Mouse (Mus musculus) kidney, embryonic 14.5 days (tissue): ENCODE measurements around the gene Tectb. TPM values are rescaled to one million over a fixed set of nuclear protein-coding genes. Genes with fewer than 3 reads are reported as not detected.

Experiments used
- ATAC-seq: fragments of 200-750 bp; cut with Nextera tagmentation; 2 replicates; pipeline ENCODE4 v1.8.0; 2017; ENCODE audit warnings: moderate number of reproducible peaks, mild to moderate bottlenecking, moderate TSS enrichment, moderate library complexity; ENCODE audit not compliant: low FRiP score, low TSS enrichment
- H3K27ac ChIP-seq: fragments of 300-500 bp; sonication (generic); 2 replicates; pipeline ENCODE4 v1.5.1; 2014; ENCODE audit warnings: low read depth, mild to moderate bottlenecking, low read length, moderate library complexity, mixed read lengths
- H3K27me3 ChIP-seq: fragments of 300-500 bp; sonication (generic); 2 replicates; pipeline ENCODE4 v1.6.1; 2014; ENCODE audit warnings: mild to moderate bottlenecking, low read length; ENCODE audit not compliant: control insufficient read depth, insufficient read depth
- H3K36me3 ChIP-seq: fragments of 300-500 bp; sonication (generic); 2 replicates; pipeline ENCODE4 v1.6.1; 2014; ENCODE audit warnings: low read length, mixed read lengths; ENCODE audit not compliant: control insufficient read depth, insufficient read depth
- H3K4me1 ChIP-seq: fragments of 300-500 bp; sonication (generic); 2 replicates; pipeline ENCODE4 v1.6.1; 2014; ENCODE audit warnings: low read length, mixed read lengths; ENCODE audit not compliant: control insufficient read depth, insufficient read depth
- H3K4me2 ChIP-seq: fragments of 300-500 bp; sonication (generic); replicated peaks from 2 replicates; pipeline ENCODE4 v1.6.1; 2014; ENCODE audit warnings: low read depth, mild to moderate bottlenecking, low read length
- H3K4me3 ChIP-seq: fragments of 300-500 bp; sonication (generic); 2 replicates; pipeline ENCODE4 v1.5.1; 2014; ENCODE audit warnings: mild to moderate bottlenecking, low read length
- H3K9ac ChIP-seq: fragments of 300-500 bp; sonication (generic); 2 replicates; pipeline ENCODE4 v1.6.1; 2014; ENCODE audit warnings: low read depth, mild to moderate bottlenecking, low read length, moderate library complexity
- H3K9me3 ChIP-seq: fragments of 300-500 bp; sonication (generic); 2 replicates; pipeline ENCODE4 v1.6.1; 2016; ENCODE audit warnings: low read length; ENCODE audit not compliant: control insufficient read depth
- WGBS: fragments of 180-500 bp; shearing (Covaris S2); extraction: QIAGEN DNeasy Blood & Tissue Kit; methylation state at CpG from one replicate; pipeline ENCODE4 v1.1.7; 2014; 5-methylcytosine and 5-hydroxymethylcytosine counted together
- polyA plus RNA-seq: library from polyadenylated mRNA; unstranded; fragments of >200 nt; fragmentation: Nextera tagmentation; extraction: Ambion mirVana; gene quantifications from 2 replicates; pipeline ENCODE4 v1.2.1, GENCODE M21; 2014

Gene Tectb
- not detected in 2 replicates for polyA plus RNA-seq

GRCm38 (mm10) chr19:55180433-55180832 lies at the start of gene Tectb:
Gene Tectb, plus strand, starts transcription at chr19:55180733.
- Histone ChIP-seq H3K4me2 (no peak within 1 kb of the TSS), H3K27me3 (no peaks in the 10 kb centered on the region), H3K27ac (no peak within 1 kb of the TSS), H3K9ac (no peak within 1 kb of the TSS), H3K9me3 (no peaks in the 10 kb centered on the region), H3K4me3 (no peak within 1 kb of the TSS), H3K4me1 (no peaks in the 10 kb centered on the region), H3K36me3 (no peaks in the 10 kb centered on the region)
- 82% methylated on average over 5 of the region's 5 CpGs for WGBS
- no peak for ATAC-seq

DNA sequence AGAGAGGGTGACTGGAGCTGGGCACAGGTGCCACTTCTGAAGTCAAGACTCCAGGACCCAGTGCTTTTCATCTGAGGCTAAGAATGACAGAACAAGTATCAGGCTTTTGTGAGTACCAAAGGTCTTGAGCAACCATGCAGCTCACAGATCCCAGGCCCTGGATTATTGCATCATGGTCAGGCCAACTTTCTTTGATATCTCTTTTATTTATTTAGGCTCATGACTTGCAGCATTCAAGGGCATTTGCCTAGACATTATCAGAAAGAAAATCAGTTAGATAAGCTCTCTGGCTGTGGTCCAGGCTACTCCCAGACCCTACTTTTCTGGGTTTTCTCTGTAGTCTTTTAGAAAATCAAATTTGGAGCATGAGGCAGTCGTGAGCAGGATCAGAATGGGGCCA lies 48.8 kb upstream of the Tectb start:
- Histone ChIP-seq H3K9ac (no peak overlapping the region), H3K27ac (no peak overlapping the region), H3K9me3 (no peaks in the 10 kb centered on the region), H3K36me3 (no peaks in the 10 kb centered on the region), H3K27me3 (no peaks in the 10 kb centered on the region), H3K4me2 (no peak overlapping the region), H3K4me3 (no peak overlapping the region), H3K4me1 (peaks cover 3% of the 10 kb centered on the region)
- 41% methylated on average over 1 of the region's 1 CpGs for WGBS
- no peak for ATAC-seq

- H3K4me1 ChIP-seq: peaks cover 9% of the 10 kb centered on the region
- 89% methylated on average over 3 of the region's 3 CpGs for WGBS
- no peaks in the 10 kb centered on the region for H3K36me3 ChIP-seq
- H3K4me2 ChIP-seq: no peak overlapping the region
- H3K9ac ChIP-seq: no peak overlapping the region
- H3K9me3 ChIP-seq: no peaks in the 10 kb centered on the region
- ATAC-seq: no peak
- no peak overlapping the region for H3K4me3 ChIP-seq
- H3K27me3 ChIP-seq: no peaks in the 10 kb centered on the region
- H3K27ac ChIP-seq: no peak overlapping the region
These were observed 48.1 kb upstream of the Tectb start for GRCm38 (mm10) chr19:55132476-55132875.

DNA sequence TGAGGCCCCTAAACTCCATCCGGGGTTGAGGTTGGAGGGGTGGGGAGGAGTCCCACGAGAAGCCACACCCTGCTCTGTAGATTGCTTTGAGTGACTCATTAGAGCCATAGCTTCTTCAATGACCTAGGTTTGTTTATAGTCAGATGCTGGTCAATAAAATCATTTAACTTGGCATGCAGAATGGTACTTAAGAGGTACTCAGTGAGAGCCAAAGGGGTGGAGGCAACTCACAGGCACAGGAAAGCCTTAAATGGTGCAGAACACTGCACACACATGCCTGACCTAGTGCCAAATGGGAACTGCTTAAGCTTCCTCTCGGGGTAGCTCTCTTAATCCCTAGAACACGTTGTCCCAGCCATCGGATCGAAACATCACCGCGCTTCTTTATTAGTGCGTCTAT lies 46.0 kb upstream of the Tectb start:
- no peak overlapping the region for H3K4me2 ChIP-seq
- no peaks in the 10 kb centered on the region for H3K9me3 ChIP-seq
- WGBS: 57% methylated on average over 9 of the region's 9 CpGs
- no peak overlapping the region for H3K4me3 ChIP-seq
- no peak overlapping the region for H3K27ac ChIP-seq
- H3K9ac ChIP-seq: no peak overlapping the region
- no peaks in the 10 kb centered on the region for H3K36me3 ChIP-seq
- peaks cover 16% of the 10 kb centered on the region; the same call in 1 of the 2 replicates for H3K4me1 ChIP-seq
- ATAC-seq: no peak
- H3K27me3 ChIP-seq: no peaks in the 10 kb centered on the region

- WGBS: 90% methylated on average over 3 of the region's 3 CpGs
- ATAC-seq: no peak
These were observed 44.6 kb upstream of the Tectb start for GRCm38 (mm10) chr19:55135918-55136317.

DNA sequence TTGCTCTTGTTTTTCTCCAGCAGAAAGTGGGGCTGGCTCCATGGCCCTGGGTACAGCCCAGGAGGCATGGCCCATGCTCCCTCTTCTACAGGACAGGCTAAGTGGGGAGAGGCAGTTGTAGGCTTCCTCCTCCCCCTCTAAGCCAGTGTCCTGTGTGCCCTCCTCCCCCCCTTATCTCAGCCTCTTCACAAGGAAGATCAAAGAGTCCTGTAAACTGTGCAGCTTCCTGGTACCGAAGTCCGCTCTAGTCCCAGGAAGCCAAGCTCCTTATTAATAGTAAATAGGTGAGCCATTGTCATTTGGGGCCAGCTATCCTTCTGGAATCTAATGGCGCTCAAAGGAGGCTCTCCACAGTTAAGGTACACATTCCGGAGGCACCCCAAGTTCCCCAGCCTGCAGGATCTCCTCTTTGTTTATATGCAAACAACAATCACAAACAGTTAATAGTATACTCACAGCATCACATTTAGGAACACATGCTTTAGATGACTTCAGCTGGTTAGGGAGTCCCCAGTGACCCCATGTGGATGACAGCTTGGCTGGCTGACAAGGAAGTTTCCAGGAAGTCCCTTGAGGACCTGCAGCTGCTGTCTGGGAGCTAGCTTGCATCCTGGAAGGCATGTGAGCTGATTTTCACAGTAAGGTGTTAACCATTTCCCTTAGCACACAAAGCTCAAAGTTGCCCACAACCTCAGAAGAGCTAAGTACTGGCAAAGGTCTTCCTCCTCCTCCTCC lies 43.7 kb upstream of the Tectb start:
- peak; percentile 70 for ATAC-seq
- Histone ChIP-seq H3K4me1 (peaks cover 16% of the 10 kb centered on the region; the same call in 1 of the 2 replicates), H3K9me3 (no peaks in the 10 kb centered on the region), H3K9ac (no peak overlapping the region), H3K27ac (peak overlapping the region; percentile 26; the same call in 1 of the 2 replicates), H3K36me3 (no peaks in the 10 kb centered on the region), H3K27me3 (no peaks in the 10 kb centered on the region), H3K4me3 (no peak overlapping the region), H3K4me2 (no peak overlapping the region)
- WGBS: 46% methylated on average over 4 of the region's 4 CpGs

More at GRCm38 (mm10) chr19:55135918-55136317, 44.6 kb upstream of the Tectb start:
- Histone ChIP-seq H3K9ac (no peak overlapping the region), H3K36me3 (no peaks in the 10 kb centered on the region), H3K4me2 (no peak overlapping the region), H3K4me1 (peaks cover 16% of the 10 kb centered on the region; the same call in 1 of the 2 replicates), H3K27me3 (no peaks in the 10 kb centered on the region), H3K9me3 (no peaks in the 10 kb centered on the region), H3K27ac (no peak overlapping the region), H3K4me3 (no peak overlapping the region)

GRCm38 (mm10) chr19:55137884-55138283 lies 42.6 kb upstream of the Tectb start:
- ATAC-seq: peak; percentile 75; the same call in 1 of the 2 replicates
- Histone ChIP-seq H3K9ac (no peak overlapping the region), H3K9me3 (no peaks in the 10 kb centered on the region), H3K36me3 (no peaks in the 10 kb centered on the region), H3K4me2 (no peak overlapping the region), H3K4me3 (no peak overlapping the region), H3K27me3 (no peaks in the 10 kb centered on the region), H3K27ac (no peak overlapping the region), H3K4me1 (peaks cover 16% of the 10 kb centered on the region; the same call in 1 of the 2 replicates)
- WGBS: 50% methylated on average over 7 of the region's 7 CpGs

DNA sequence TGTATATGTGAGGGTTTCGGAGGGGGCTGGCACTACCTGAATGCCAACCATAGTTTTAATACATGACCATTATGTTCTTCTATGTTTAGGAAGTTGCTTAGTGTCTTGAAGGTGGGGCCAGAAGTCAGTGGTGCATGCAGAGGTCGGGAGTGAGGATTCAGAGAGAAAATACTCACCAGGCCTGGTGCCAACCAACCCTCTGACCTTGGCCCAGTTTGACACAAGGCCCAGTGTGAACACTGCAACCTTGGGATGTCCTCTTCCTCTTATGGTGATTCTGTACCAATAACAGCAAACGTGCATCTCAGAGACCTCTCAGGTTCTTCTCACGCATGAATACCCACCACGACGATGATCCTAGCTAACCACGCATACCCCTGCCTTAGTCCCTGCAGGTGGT lies 42.0 kb upstream of the Tectb start:
- Histone ChIP-seq H3K4me3 (no peak overlapping the region), H3K27me3 (no peaks in the 10 kb centered on the region), H3K9ac (no peak overlapping the region), H3K9me3 (no peaks in the 10 kb centered on the region), H3K4me1 (peaks cover 16% of the 10 kb centered on the region; the same call in 1 of the 2 replicates), H3K4me2 (no peak overlapping the region), H3K36me3 (no peaks in the 10 kb centered on the region), H3K27ac (no peak overlapping the region)
- WGBS: 70% methylated on average over 7 of the region's 7 CpGs
- ATAC-seq: no peak

GRCm38 (mm10) chr19:55139301-55139700 lies 41.2 kb upstream of the Tectb start:
- no peaks in the 10 kb centered on the region for H3K27me3 ChIP-seq
- H3K4me2 ChIP-seq: no peak overlapping the region
- H3K9me3 ChIP-seq: no peaks in the 10 kb centered on the region
- no peak overlapping the region for H3K4me3 ChIP-seq
- WGBS: 83% methylated on average over 7 of the region's 7 CpGs
- no peak overlapping the region for H3K27ac ChIP-seq
- peaks cover 16% of the 10 kb centered on the region; the same call in 1 of the 2 replicates for H3K4me1 ChIP-seq
- no peaks in the 10 kb centered on the region for H3K36me3 ChIP-seq
- ATAC-seq: no peak
- H3K9ac ChIP-seq: no peak overlapping the region
